Mouse (Mus musculus): ENCODE results near the gene H2-M10.2.

H2-M10.2 gene

DNA sequence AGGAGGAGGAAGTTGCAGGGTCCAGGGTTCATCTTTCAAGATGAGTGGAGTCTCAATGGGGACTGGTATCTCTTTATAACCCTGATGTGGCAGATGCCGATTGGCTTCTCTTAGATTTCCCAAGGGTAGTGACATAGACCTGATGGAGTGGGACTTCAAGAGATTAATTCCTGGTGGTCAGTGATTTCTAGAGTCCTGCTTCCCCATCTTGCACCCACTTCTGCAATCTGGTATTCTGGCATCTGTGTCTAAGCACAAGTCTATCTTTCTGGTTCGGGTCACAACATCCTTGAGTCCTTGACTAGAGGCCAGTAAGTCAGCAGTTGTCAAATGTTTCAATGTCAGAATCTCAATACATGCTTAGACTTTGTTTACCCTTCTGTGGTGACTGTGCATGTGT, at the start of gene H2-M10.2:
H2-M10.2 (minus strand) TSS at position 101 of the 400 bp plus-strand sequence.
- no peak for DNase-seq (ENCODE audit: low spot score in 2 of 2)

GRCm38 (mm10) chr17:36326055-36326454, 39.8 kb upstream of the H2-M10.2 start, which contains the start of gene H2-M10.1:
TSS of gene H2-M10.1 (minus strand) at chr17:36326155.
- no peak for DNase-seq (ENCODE audit: low spot score in 2 of 2)

DNA sequence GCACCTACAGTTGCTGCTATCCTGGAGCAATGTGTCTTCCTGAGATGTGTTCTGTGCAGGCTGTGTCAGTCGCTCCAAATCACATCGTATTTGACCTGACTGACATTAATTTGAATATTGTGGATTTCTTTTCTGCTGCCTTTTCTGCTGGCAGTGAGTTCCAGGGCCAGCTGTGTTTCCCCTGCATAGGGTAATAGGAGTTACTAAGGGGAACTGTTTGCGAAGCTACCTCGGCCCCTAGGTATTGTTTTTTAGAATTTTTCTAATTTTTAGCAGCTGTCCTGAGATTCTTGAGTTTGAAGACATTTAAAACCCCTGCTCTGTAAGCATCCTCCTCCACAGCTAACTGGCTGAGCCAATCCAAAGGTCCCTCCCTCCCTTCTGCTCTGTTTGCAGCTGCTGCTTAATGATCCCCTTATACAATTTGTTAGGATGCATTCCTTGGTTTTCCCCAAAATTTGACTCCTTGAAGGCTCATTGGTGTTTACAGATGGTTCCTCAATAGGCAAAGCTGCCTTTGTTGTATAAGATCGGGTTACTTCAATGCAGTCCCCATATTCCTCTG, 29.5 kb upstream of the H2-M10.2 start:
- no peak for DNase-seq (ENCODE audit: low spot score in 2 of 2)

DNA sequence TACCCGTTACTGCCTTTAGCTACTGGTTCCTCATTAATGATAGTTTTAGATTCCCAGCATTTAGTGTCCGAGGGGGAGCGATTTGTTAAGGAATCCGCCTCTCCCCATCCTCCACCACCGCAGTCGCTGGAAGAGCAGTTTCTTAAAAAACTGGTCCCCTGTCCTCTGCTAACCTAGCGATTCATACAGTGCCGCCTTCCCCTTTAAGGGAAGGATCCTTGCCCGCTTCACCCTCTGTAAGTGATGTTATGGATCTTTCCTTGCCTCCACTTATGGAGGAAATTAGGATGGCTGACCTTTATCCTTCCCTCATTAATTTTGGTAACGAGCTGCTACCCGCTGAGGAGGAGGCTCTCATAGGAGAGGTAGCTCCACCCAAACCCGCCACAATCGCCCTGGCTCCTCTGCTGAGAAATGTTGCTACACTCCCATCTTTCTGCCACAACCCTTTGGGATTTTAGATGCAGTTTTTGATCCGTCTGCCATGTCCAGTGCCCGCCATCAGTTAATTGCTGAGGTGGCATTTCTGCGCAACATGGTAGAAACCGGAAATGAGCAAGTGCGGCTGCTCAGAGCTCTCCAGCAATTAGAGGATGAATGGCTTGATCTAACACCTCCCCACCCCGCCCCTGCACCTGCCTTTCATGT, 28.9 kb upstream of the H2-M10.2 start:
- peak; percentile 70 to 78 for DNase-seq (ENCODE audit: low spot score in 2 of 2)

GRCm38 (mm10) chr17:36314511-36314910, 28.2 kb upstream of the H2-M10.2 start:
- peak in 1 of 2 experiments; percentile 7 for DNase-seq (ENCODE audit: low spot score in 2 of 2)

GRCm38 (mm10) chr17:36309293-36309692, 23.0 kb upstream of the H2-M10.2 start:
- DNase-seq (ENCODE audit: low spot score in 2 of 2) = no peak

GRCm38 (mm10) chr17:36308855-36309254, 22.6 kb upstream of the H2-M10.2 start:
- DNase-seq (ENCODE audit: low spot score in 2 of 2) = peak; percentile 36 to 80

DNA sequence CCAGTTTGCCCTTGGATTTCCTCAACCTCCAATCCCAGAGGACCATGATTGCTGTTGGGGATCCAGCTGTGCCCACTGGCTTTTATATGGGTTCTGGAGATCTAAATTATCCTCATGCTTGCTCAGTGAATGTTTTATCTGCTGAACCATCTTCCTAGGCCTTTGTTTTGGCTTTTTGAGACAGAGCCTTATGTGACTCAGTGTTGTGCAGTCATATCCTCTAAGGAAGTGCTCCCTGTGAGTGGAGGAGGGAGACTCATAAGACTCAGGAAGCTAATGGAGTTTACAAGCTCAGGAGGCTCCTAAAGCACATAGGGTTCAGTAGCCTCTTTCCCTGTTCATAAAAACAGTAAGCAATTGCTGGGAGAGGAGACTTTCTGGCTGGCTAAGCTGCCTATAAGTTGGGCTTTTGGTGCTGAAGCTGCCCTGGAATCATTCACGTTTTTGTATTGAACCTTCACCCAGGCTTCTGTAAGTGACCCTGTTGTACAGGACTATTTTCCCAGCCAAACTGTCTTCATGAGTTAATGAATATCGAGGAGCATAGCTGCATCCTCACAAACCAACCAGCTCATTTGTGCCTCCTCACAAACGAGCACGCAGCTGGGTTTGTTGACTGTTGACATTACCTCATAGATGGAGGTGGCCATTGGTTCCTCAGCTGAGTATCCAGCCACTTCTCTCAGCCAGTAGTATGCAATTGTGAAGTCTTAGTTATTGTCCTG, 4.6 kb downstream of the H2-M10.2 start:
- DNase-seq (ENCODE audit: low spot score in 2 of 2) = no peak

DNA sequence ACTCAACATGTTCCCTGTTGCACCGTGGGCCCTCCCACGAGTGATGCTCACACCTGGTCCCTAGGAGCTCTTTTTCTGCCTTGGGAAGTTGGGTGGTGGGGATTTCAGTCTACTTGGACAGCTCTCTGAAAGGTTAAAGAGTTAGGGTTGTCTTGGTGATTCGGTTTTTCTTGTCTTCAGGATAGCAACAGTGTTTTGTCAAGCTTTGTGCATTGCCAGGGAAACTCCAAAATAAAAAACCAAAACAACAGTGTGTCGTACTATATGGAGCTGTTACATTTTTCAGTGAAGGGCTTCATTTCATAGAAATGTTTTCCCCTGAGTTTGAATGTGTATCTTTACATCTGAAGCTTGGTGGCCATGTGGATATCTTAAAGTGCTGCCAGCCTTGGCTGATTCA, 11.5 kb downstream of the H2-M10.2 start:
- no peak for DNase-seq (ENCODE audit: low spot score in 2 of 2)

DNA sequence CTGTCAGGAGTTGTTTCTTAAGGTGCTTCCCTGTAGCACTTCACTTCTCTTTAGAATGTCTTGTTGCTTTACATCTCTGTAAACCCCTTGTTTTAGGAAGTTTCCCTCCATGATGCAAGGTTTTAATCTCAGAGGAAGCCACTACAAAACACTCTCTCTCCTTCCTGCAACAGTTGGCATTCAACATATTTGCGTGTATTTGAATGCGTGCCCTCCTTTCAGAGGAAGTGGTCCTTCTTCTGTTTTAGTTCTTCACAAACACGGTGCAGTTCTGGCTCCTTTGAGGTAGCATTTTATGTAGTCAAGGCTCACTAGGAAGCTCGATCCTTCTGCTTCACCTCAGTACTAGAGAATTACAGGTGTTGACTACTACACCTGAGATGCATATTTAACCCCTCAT, 12.5 kb downstream of the H2-M10.2 start:
- DNase-seq (ENCODE audit: low spot score in 2 of 2) = no peak

DNA sequence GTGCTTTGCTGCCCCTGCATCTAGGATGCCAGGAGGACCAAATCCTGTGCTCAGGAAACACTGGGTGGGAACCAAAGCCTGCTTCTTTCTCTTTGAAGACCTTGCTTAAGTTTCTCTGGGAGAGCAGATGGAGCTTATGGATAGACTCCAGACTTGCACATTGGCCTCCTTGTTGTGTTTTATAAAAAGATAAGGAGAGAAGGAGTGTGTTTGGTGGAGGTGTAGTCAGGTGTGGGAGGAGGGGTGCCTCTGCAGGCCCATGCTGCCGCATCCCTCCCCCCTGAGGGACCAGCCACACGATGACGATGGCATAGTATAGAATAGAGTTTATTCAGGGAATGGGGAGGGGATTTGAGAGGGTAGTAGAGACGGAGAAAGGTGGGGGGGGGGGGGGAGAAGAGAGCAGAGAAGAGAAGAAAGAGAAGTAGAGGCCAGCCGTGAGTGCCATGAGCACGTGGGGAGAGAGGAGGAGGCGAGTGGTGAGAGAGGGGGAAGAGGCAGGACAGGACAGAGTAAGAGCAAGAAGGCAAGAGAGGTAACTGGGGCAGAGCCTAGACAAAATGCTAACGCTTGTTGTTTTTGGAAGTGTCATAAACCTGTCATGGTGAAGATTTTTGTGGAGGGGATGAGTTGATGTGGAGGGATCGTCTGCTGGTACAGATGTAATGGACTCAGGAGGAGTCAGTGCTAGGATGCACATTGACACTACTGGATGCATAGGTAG, 13.5 kb downstream of the H2-M10.2 start:
- no peak for DNase-seq (ENCODE audit: low spot score in 2 of 2)

- DNase-seq (ENCODE audit: low spot score in 2 of 2) = peak; percentile 67 to 85
Measured at GRCm38 (mm10) chr17:36271586-36272256, 14.6 kb downstream of the H2-M10.2 start, which contains the start of gene Trim39. TSS of gene Trim39 (minus strand) at chr17:36272247.

DNA sequence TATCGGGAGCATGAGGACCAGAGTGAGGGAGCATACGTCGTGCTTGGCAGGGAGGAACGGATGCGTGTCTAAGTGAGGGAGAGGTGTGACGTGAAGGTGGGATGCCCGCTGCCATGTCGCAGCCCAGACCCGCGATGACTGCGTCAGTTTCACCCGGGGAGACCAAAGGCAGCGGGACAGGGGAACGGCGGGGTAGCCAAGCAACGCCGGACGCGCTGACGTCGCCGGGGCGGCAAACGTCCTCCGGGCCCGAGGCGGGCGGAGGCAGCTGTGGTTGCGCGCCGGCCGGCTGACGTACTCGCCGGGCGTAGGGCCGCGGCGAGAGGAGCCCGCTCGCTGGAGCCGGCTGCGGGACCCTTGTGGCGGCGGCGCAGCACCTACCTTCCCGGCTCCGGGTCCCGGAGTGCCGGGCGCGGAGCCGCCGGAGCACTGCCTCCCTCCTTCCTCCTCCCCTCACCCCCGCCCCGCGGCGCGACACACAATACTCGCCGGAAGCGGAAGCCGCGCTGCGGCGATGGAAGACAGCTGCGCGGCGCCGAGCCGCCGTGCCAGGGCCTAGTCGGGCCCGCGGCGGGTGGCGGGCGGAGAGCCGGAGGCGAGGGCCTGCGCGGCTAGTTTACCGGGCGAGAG, 15.2 kb downstream of the H2-M10.2 start:
- DNase-seq (ENCODE audit: low spot score in 2 of 2) = peak; percentile 70 to 87

- no peak for DNase-seq (ENCODE audit: low spot score in 2 of 2)
Measured at GRCm38 (mm10) chr17:36265834-36266233, 20.5 kb downstream of the H2-M10.2 start.

GRCm38 (mm10) chr17:36264273-36264925, 21.9 kb downstream of the H2-M10.2 start:
- no peak for DNase-seq (ENCODE audit: low spot score in 2 of 2)

DNA sequence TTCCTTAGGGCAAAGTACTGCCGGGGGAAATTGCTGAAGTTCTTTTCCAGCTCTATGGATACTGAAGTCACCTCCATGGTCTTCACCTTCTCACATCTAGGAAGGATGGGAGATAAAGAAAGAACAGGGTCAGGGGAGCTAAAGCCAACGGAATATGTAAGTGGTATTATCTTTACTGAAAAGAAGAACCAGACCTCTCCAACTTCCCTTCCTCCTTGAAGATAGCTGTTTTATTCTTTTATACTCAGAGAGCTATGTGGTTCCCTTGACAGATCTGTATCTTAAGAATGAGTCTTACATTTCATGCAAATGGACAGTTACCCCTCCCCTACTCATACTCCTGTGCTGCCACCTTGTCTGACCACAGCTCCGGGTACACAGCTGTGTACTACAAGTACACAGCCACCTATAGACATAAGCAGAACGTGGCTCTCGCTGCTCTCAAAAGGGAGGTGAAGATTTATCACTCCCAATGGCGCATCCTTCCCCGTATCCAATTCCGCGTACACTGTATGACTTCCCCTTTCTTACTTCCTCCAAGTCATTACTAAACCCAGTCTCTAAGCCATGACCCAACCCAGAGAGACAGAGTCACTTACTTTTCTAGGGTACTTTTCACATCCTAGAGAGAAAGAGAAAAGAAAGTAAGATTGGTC, 24.7 kb downstream of the H2-M10.2 start:
- no peak for DNase-seq (ENCODE audit: low spot score in 2 of 2)

GRCm38 (mm10) chr17:36257969-36258368, 28.3 kb downstream of the H2-M10.2 start, which contains the start of gene Rpp21:
TSS of gene Rpp21 (minus strand) at chr17:36258069.
- DNase-seq (ENCODE audit: low spot score in 2 of 2) = no peak

- peak; percentile 53 to 80 for DNase-seq (ENCODE audit: low spot score in 2 of 2)
Measured at GRCm38 (mm10) chr17:36257241-36257947, 28.9 kb downstream of the H2-M10.2 start.

DNA sequence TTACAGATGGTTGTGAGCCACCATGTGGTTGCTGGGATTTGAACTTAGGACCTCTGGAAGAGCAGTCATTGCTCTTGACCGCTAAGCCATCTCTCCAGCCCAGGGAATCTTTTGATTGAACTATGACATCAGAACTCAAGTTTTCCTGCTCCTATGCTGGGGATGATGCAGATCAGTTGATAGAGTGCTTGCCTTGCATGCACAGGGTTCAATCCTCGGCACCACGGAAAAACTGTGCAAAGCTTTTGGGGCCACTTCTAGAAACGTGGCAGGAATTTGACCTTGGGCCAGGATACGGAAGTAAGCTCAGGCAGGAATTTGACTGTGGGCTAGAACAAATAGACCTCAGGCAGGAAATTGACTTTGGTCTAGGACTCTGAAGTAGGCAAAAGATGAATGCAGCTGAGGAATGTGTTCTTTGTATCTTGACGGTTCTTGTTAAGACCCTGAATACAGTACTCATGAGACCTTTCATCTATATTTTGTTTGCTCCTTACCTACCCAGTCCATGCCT, 33.1 kb downstream of the H2-M10.2 start:
- DNase-seq (ENCODE audit: low spot score in 2 of 2) = no peak
